Mouse (Mus musculus): Measurements from ENCODE around the gene Hist1h4m.
"Not testable (repeated sequence)": the region's sequence is repeated elsewhere in the genome, so short reads cannot be mapped to it uniquely, and the experiment has no call there.

Gene Hist1h4m

GRCm38 (mm10) chr13:21811074-21811473 is 472 bp upstream of the Hist1h4m start:
- not testable (repeated sequence) for DNase-seq (ENCODE audit: low spot score in 2 of 2)

GRCm38 (mm10) chr13:21812092-21812491 is 546 bp downstream of the Hist1h4m start:
- DNase-seq (ENCODE audit: low spot score in 2 of 2), result not testable (repeated sequence)

GRCm38 (mm10) chr13:21820082-21820890 is 8.7 kb downstream of the Hist1h4m start:
- DNase-seq (ENCODE audit: low spot score in 2 of 2), result not testable (repeated sequence)

- DNase-seq (ENCODE audit: low spot score in 2 of 2), result no peak
Measured at GRCm38 (mm10) chr13:21828511-21828910, 17.0 kb downstream of the Hist1h4m start.

GRCm38 (mm10) chr13:21830344-21830743 is 18.8 kb downstream of the Hist1h4m start:
- DNase-seq (ENCODE audit: low spot score in 2 of 2), result no peak

GRCm38 (mm10) chr13:21831418-21832394 is 20.2 kb downstream of the Hist1h4m start, which contains the start of gene Hist1h4n:
Gene Hist1h4n (minus strand): TSS chr13:21832196.
- peak; percentile 26 to 59 for DNase-seq (ENCODE audit: low spot score in 2 of 2)

- DNase-seq (ENCODE audit: low spot score in 2 of 2), result not testable (repeated sequence)
Measured at GRCm38 (mm10) chr13:21833461-21833860, 21.9 kb downstream of the Hist1h4m start, which contains the start of the genes Hist1h2ap and Hist1h2br. Gene Hist1h2ap (minus strand): TSS chr13:21833507. Gene Hist1h2br (plus strand): TSS chr13:21833743.

- DNase-seq (ENCODE audit: low spot score in 2 of 2), result not testable (repeated sequence)
Measured at GRCm38 (mm10) chr13:21840508-21840907, 29.0 kb downstream of the Hist1h4m start.

GRCm38 (mm10) chr13:21846356-21846755 is 34.8 kb downstream of the Hist1h4m start:
- DNase-seq (ENCODE audit: low spot score in 2 of 2), result not testable (repeated sequence)

- no peak for DNase-seq (ENCODE audit: low spot score in 2 of 2)
Measured at GRCm38 (mm10) chr13:21847883-21848282, 36.3 kb downstream of the Hist1h4m start.

GRCm38 (mm10) chr13:21850696-21851095 is 39.1 kb downstream of the Hist1h4m start:
- not testable (repeated sequence) for DNase-seq (ENCODE audit: low spot score in 2 of 2)

GRCm38 (mm10) chr13:21852215-21852945 is 40.8 kb downstream of the Hist1h4m start:
- DNase-seq (ENCODE audit: low spot score in 2 of 2), result peak; percentile 77 to 84

GRCm38 (mm10) chr13:21855146-21855545 is 43.6 kb downstream of the Hist1h4m start:
- DNase-seq (ENCODE audit: low spot score in 2 of 2), result peak; percentile 47 to 86

GRCm38 (mm10) chr13:21855698-21856162 is 44.2 kb downstream of the Hist1h4m start:
- peak in 1 of 2 experiments; percentile 71 for DNase-seq (ENCODE audit: low spot score in 2 of 2)

GRCm38 (mm10) chr13:21861608-21862007 is 50.1 kb downstream of the Hist1h4m start:
- DNase-seq (ENCODE audit: low spot score in 2 of 2), result no peak

Measured in heart, adult 9 months (tissue).